Mouse (Mus musculus) urinary bladder, postnatal 14 days (tissue): Measurements from ENCODE around the gene Aox4.

Experiments used
- DNase-seq: peaks from one replicate; pipeline ENCODE4 v3.0.0; 2021; ENCODE audit warnings: low spot score

Aox4 gene

GRCm38 (mm10) chr1:58301073-58301472, 90.9 kb downstream of the Aox4 start:
- no peak for DNase-seq

- DNase-seq: no peak
These were observed 91.8 kb downstream of the Aox4 start for GRCm38 (mm10) chr1:58302015-58302414.

- no peak for DNase-seq
These were observed 92.8 kb downstream of the Aox4 start for GRCm38 (mm10) chr1:58303009-58303408.

- peak; percentile 25 for DNase-seq
These were observed 93.5 kb downstream of the Aox4 start for GRCm38 (mm10) chr1:58303726-58304125.

- DNase-seq: peak; percentile 34
These were observed 94.1 kb downstream of the Aox4 start for GRCm38 (mm10) chr1:58304296-58304695.

GRCm38 (mm10) chr1:58307181-58307580, 97.0 kb downstream of the Aox4 start:
- peak; percentile 73 for DNase-seq

- DNase-seq: no peak
These were observed 98.4 kb downstream of the Aox4 start for GRCm38 (mm10) chr1:58308594-58308993.

GRCm38 (mm10) chr1:58309853-58310252, 99.7 kb downstream of the Aox4 start:
- no peak for DNase-seq

GRCm38 (mm10) chr1:58311221-58311864, 101.1 kb downstream of the Aox4 start:
- DNase-seq: peak; percentile 1

- DNase-seq: peak; percentile 1
These were observed 103.0 kb downstream of the Aox4 start for GRCm38 (mm10) chr1:58313173-58313572.

- DNase-seq: no peak
These were observed 105.3 kb downstream of the Aox4 start for GRCm38 (mm10) chr1:58315532-58315931.
